Mouse (Mus musculus) heart, adult 9 months (tissue): ENCODE results near the gene Parp6.

Experiments
- DNase-seq, 2 experiments: peaks; one replicate each; pipeline ENCODE4 v3.0.0; 2022; ENCODE audit warnings: low spot score in 2 of 2

Parp6 gene

GRCm38 (mm10) chr9:59616622-59617306 lies at the start of gene Parp6:
TSS of gene Parp6 (plus strand) at chr9:59617284.
- peak; percentile 99 to 100 for DNase-seq

- DNase-seq: no peak
These were observed 45.2 kb upstream of the Parp6 start for GRCm38 (mm10) chr9:59571852-59572251.

- DNase-seq: no peak
These were observed 39.7 kb upstream of the Parp6 start for GRCm38 (mm10) chr9:59577401-59577800.

GRCm38 (mm10) chr9:59577844-59578504 lies 39.1 kb upstream of the Parp6 start, which contains the start of gene Celf6:
TSS of gene Celf6 (plus strand) at chr9:59577917.
- peak; percentile 52 to 53 for DNase-seq

GRCm38 (mm10) chr9:59578505-59578867 lies 38.6 kb upstream of the Parp6 start:
- no peak for DNase-seq

- peak; percentile 54 to 63 for DNase-seq
These were observed 32.2 kb upstream of the Parp6 start for GRCm38 (mm10) chr9:59584871-59585308.

GRCm38 (mm10) chr9:59588252-59588651 lies 28.8 kb upstream of the Parp6 start:
- no peak for DNase-seq

- no peak for DNase-seq
These were observed 28.1 kb upstream of the Parp6 start for GRCm38 (mm10) chr9:59588710-59589671.

- DNase-seq: no peak
These were observed 27.2 kb upstream of the Parp6 start for GRCm38 (mm10) chr9:59589703-59590439.

GRCm38 (mm10) chr9:59601661-59602060 lies 15.4 kb upstream of the Parp6 start:
- no peak for DNase-seq

- no peak for DNase-seq
These were observed 11.1 kb upstream of the Parp6 start for GRCm38 (mm10) chr9:59605967-59606366.

GRCm38 (mm10) chr9:59610950-59611349 lies 6.1 kb upstream of the Parp6 start:
- no peak for DNase-seq

- DNase-seq: no peak
These were observed 1.3 kb upstream of the Parp6 start for GRCm38 (mm10) chr9:59615797-59616196.

GRCm38 (mm10) chr9:59617307-59617973 lies 356 bp downstream of the Parp6 start:
- DNase-seq: peak in 1 of 2 experiments; percentile 23

- DNase-seq: no peak
These were observed 21.3 kb downstream of the Parp6 start for GRCm38 (mm10) chr9:59638372-59638771.

- DNase-seq: no peak
These were observed 22.9 kb downstream of the Parp6 start for GRCm38 (mm10) chr9:59639936-59640335.

GRCm38 (mm10) chr9:59641320-59641719 lies 24.2 kb downstream of the Parp6 start:
- no peak for DNase-seq

GRCm38 (mm10) chr9:59649911-59650310 lies 32.8 kb downstream of the Parp6 start:
- DNase-seq: no peak

- DNase-seq: no peak
These were observed 36.3 kb downstream of the Parp6 start for GRCm38 (mm10) chr9:59653371-59653770.

- no peak for DNase-seq
These were observed 37.4 kb downstream of the Parp6 start for GRCm38 (mm10) chr9:59654450-59654983.
